Comparison of ENCODE assay signal across 19 mouse cellular contexts in the genomic region with DNA sequence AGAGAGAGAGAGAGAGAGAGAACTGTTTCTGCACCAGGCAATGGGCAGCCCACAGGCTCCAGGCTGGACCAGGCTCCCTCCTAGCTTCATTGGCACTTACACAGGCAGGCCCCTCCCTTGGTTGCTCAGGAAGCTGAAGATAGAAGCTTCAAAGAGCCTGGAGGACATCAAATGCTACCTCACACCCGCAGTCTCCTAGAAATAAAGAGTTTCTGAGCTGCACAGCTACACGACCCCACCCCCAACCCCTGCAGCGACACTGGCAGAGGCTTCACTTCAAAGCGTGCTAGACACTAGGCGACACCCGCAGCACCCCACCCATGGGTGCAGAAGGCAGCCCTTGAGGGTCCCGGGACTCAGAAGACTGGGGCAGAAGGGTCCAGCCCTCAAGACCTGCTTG. TPM values are rescaled to one million over a fixed set of nuclear protein-coding genes. Genes with fewer than 3 reads are reported as not detected.
DNase-seq lines count a peak whose midpoint lies in the region; ATAC-seq lines count a peak whose summit lies in the region.
"Had no signal": no experiment of that assay in that cellular context is flagged by ENCODE, and none has a peak within 500 bp of the region (broad histone marks: within the 10 kb centered on the region; RNA-seq: fewer than 3 reads in every experiment).

No protein-coding gene starts in this region.

- peak; percentile 48 to 50 for DNase-seq in spleen, postnatal 36 days (ENCODE audit: low spot score in 2 of 2)
- no peak for DNase-seq in spleen, adult 12 weeks (ENCODE audit: low spot score)
- DNase-seq in thymus, postnatal 14 days, result peak; percentile 78
- no peak for DNase-seq in right cerebral cortex, adult 18-20 months
- DNase-seq in liver, result no peak
- no peak for DNase-seq in heart, adult 8-10 months (ENCODE audit: low spot score)
- DNase-seq: adrenal gland, postnatal 36 days; cerebellum, adult 11-12 months; cerebellum, postnatal 14 days; forebrain, postnatal 0 days; gastrocnemius, postnatal 14 days; heart, adult 11 months; heart, postnatal 14 days; kidney, adult 2 months; kidney, postnatal 10 days; left cerebral cortex, postnatal 4 days; right cerebral cortex, postnatal 25 days had no signal

- peak; percentile 67 for ATAC-seq in inflammation-experienced regulatory T-cells, adult 6 months
- ATAC-seq: forebrain, postnatal 0 days had no signal

RNA-seq across cellular contexts. Expression of gene Plch2, which starts 6.5 kb away (rescaled TPM):
- not detected for polyA plus RNA-seq in inflammation-experienced regulatory T-cells, adult 6 months (2017; shearing (Covaris generic))
- total RNA-seq in heart, adult 8-10 months (2022), result under 1 TPM in 1 of 4 experiments, not detected in 3; 0.06 TPM
- polyA plus RNA-seq: liver, embryonic 15.5 days had no signal

RNA-seq across cellular contexts. Expression of gene Pex10, which starts 16.7 kb away (rescaled TPM):
- 1 to 10 TPM; 5.8 to 8.7 (median 7.2) TPM for polyA plus RNA-seq in inflammation-experienced regulatory T-cells, adult 6 months (2017; shearing (Covaris generic))
- total RNA-seq in heart, adult 8-10 months (2022), result 10 to 100 TPM; 18.5 to 26.0 (median 22.6) TPM

RNA-seq across cellular contexts. Expression of gene Rer1, which starts 36.1 kb away (rescaled TPM):
- polyA plus RNA-seq in inflammation-experienced regulatory T-cells, adult 6 months (2017; shearing (Covaris generic)), result 100 to 1,000 TPM; 101 to 140 (median 102) TPM
- total RNA-seq in heart, adult 8-10 months (2022), result 10 to 100 TPM; 64.2 to 73.4 (median 68.4) TPM

RNA-seq across cellular contexts. Expression of gene Morn1, which starts 36.3 kb away (rescaled TPM):
- polyA plus RNA-seq in inflammation-experienced regulatory T-cells, adult 6 months (2017; shearing (Covaris generic)), result 1 to 10 TPM in 2 of 3 experiments, under 1 TPM in 1; 0.79 to 2.1 (median 1.7) TPM
- 1 to 10 TPM in 3 of 4 experiments, under 1 TPM in 1; 0.60 to 4.4 (median 1.8) TPM for total RNA-seq in heart, adult 8-10 months (2022)

Comparison
In these comparisons a context has a peak if more than half of its experiments do, and no peak if none do; other contexts are left out.
1. DNase-seq: peak in spleen, postnatal 36 days (2 of 2) and thymus, postnatal 14 days (single experiment); none in spleen, adult 12 weeks (single experiment), right cerebral cortex, adult 18-20 months (single experiment), liver (single experiment) and heart, adult 8-10 months (single experiment).